Mouse (Mus musculus): ENCODE results near the gene Ispd.

The Ispd gene

DNA sequence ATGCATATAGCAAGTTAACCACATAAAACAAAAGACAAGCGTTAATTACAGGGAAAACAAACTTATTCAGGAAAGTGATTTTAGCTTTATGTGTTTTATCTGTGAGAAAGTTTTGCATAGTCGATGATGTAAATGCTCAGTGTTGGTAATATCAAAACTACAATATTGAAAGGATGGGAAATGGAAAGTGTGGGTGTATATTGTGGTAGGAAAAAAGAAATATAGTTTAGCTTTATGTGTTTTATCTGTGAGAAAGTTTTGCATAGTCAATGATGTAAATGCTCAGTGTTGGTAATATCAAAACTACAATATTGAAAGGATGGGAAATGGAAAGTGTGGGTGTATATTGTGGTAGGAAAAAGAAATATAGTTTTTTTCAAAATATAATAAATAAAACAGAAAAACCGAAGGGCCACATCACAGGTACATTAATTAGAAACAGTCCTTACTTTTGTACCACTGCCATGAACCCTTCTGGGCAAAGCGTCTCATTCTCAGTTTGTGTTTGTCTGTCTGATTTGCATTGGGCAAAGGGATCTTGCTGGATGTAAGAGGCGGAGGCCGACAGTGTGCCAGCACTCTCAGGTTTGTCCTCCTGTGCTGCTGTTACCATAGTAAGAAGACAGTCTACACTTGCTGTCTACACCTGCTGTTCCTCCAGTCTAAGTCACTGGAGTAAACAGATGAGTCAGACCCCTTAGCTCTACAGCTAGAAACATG lies 87.2 kb downstream of the Ispd start:
- no peak for DNase-seq (ENCODE audit: low spot score)

DNA sequence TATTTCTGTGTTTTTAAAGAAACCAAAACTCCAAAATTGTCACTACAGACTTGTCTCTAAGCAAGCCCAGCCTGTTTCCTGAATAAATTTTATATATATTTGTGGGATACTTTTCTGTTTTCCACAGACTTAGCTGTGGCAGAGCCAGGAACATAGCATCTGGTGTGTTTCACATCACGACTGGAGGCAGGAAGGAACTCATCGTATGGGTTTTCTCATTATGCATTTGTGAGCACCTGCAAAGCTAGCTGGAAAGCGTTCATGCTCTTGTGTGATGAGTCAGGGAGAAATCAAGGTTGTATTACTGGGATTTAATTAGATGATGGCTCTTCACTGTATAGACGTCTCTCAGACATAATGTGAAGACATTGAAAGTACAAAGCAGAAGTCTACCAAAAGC lies 90.2 kb downstream of the Ispd start:
- no peak for DNase-seq (ENCODE audit: low spot score)

DNA sequence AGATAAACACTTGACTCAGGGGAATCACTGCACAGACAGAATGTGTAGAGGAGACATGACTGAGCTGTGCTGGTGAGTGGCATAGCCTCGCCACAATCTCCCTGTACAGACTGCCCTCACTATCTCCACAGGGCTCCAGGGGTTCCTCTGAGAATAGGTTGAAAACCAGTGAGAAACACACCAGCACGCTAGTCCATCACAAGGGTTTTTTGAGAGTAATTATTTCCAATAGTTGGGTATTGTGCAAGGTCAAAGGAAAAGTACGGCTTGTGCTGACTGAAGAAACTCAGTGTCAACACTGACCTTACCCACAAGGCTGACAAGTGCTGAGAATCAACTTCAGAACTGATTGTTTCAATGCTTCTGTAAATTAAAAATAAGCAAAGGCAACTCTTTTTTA lies 92.9 kb downstream of the Ispd start:
- no peak for DNase-seq (ENCODE audit: low spot score)

DNA sequence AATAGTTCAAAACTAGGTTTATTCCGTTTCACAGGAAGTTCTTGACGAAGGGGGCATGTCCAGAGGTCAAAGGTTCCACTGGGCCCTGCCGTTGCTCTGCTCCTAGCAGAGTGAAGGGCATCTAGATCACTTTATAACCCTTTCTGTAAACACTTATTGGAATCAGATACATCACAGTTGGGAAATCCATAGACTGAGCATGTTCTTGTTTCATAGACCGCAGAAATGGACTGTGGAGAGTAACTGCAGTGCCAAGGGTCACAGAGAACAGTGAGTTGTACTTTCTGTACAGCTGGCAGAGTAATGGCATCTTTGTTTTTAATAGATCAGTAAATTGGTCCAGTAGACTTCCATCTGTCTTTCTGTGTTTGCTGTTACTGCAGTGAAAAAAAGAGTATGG lies 94.0 kb downstream of the Ispd start:
- no peak for DNase-seq (ENCODE audit: low spot score)

DNA sequence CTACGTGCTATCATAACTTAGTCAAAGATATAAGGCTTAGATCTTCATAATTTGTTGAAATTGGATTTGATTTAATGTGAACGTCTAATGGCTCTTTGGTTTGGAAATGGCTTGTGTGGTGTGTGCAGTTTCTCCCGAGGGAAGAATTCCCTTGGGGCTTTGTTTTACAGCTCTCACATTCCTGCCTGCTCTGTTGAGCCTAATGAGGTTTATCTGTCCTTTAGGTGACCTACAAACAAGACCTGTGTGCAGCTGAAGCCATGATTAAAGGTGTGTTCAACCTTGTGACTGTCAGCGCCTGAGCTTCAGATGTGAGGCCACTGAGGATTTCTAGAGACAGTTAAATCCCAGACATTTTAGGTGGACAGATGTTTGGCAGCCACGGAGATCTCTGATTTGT lies 95.2 kb downstream of the Ispd start:
- no peak for DNase-seq (ENCODE audit: low spot score)

DNA sequence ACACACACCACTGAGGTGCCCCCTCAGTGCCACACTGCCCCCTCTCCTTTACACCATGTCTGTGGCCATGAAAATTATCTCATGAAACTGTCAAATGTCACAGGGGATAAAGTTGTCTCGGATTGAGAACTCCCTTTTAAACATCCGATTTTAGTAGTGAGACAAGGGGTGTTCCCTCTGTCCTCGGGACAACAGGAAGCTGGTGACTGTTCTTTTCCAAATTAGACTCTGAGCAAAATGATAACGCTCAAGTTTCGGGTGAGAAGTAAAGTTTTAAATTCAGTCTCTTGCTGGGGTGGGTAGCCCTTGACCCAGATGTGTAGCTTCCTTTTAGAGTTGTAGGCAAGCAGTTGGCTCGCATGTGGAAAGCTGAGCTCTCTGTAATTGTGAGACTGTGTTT lies 96.3 kb downstream of the Ispd start:
- no peak for DNase-seq (ENCODE audit: low spot score)

DNA sequence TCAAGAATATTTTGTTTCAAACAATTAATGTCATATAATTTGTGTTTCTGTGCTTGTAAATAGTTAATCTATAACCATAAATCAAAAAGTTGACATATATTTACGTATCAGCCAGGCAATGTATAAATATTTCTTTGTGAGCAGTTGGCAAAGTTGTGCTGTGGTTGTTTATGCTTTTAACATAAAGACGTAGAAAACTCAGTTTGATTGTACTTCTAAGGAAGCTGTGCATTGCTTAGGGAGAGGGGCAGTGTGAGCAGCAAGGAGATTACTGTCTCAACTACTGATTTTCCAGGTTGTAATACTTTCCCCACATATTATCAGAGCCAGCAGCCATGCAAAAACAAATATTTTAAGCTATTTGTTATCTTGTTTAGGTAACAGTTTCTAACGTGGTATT lies 96.7 kb downstream of the Ispd start:
- DNase-seq (ENCODE audit: low spot score): no peak

DNA sequence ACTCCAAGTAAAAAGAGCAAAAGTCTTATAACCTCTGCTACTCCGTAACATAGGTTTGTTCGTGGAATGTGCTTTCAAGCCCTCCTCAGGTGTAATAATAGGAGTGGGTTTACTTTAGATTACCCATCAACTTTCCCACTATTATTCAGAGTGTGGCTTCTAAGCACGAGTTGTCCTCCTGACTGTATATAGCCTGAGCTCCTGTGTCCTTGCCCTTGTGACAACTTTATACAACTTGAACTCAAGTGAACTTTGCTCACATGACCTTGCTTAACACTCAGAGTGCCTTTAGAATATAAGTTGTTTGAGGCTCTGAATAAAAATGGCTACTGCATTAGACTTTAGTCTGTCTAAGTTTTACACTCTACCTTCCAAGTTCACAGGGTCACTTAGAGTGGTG lies 100.5 kb downstream of the Ispd start:
- no peak for DNase-seq (ENCODE audit: low spot score)

DNA sequence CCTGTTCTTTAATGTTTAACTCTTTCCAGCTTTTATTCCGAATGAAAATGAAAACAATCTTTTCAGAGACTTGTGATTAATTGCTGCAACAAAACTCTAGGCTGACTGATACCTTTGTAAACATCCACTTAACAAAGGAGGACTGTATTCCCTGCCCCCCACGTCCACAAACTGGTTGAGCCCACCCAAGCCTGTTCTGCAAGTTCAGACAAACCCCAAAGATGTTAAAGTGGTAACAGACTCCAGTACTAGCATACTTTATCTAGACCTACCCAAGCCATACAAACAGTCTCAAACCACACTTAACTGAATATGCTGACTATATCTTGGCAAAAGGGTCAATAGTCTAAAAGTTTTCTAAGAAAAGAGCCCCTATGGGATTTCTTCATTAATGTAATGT lies 102.1 kb downstream of the Ispd start:
- DNase-seq (ENCODE audit: low spot score): no peak

DNA sequence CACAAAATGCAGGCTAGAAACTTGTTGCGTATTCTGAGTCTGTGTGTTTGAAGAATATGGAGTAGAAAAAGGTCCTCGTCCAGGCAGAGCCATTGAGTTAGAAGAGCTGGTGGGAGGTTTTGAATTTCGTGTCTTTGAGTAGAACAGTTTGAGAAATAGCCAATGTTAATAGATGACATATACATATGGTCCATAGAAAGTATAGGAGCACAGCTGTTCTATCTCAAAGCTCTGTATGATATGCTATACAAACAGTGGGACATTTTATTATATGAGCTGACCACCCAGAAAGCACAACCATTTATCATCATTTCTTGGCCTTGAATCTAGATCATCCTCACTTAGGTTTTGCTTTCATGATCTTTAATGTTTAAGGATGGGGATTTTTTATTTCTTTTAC lies 116.3 kb downstream of the Ispd start:
- DNase-seq (ENCODE audit: low spot score): no peak

DNA sequence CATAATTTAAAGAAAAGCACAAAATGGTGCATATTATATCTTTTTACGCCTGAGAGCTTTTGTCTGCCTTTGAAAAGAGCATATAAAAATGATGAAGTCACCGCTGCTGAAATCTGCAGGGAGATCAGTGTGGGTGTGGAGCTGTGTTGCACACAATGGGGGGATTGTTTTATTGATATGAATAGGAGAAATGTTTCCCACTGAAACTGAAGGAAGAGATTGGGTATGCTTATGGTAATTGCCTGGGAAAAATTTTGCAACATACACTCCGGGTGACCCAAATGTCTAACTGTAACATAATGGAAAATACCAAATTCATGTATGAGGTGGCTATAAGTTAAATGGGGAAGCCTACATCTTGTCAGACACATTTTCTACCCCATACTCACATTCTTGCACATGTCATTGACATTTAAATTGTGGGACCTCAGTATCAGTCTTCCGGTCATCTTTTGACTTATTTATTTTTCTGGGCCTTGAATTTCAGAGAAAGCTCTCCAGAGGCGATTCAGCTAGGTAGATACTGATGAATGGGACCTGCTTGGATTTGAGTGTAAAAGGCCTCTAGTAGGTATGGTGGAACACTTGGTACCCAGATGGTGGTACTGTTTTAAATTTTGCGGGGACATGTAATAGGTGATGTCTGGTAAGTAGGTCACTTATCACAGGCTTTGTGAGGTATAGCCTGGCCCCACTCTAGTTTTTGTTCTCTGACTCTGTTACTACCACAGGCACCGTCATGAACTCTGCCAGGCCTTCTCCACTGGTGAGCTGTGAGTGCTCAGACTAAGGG lies 126.1 kb downstream of the Ispd start:
- DNase-seq (ENCODE audit: low spot score): no peak

DNA sequence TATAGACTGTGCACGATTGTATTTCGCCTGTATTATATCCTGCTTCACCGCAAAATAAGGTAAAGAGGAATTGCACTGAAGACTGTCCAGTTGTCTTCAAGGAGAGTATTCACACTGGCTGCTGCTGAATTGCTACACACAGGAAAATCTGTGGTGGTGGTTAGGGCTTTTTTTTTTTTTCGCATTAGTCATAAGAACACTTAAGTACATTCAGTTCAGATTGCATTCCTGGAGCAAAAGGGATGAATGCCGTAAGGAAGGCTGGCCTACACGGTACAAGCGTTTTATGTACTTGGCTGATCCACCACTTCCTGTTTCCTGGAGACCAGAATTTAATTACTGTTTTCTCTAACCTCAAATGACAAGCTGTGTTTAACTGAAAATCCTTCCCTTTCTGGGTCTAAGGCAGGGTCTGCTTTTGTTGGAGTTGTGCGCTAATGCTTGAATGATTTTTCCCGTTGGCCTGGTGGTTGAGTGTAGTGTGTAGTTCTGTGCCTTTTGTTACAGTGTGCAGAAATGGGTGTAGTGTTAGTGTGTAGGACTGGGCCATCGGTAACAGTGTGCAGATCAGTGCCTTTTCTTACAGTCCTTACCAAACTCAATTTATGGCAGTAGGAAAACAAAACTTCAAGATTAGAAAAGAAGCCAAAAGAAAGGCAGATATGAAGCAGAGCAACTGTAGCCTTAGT lies 128.8 kb downstream of the Ispd start:
- no peak for DNase-seq (ENCODE audit: low spot score)

DNA sequence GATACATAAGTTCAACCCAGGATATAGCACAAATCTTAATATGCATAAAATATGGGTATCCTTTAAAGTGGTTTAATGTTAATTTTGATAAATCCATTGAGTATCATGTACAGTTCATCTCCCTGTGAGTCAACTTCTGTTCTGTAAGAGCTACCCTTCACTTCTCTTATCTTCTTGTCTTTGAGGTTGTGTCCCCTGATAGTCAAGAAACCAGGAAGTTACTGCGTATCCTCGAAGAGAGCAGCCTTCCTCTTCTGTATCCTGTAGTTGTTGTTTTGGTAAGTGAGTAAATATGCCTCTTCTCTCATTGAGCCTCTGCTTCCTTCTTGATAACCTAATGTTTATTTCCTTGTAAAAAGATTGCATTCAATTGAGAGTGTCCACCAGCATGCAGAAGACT lies 140.5 kb downstream of the Ispd start:
- DNase-seq (ENCODE audit: low spot score): peak; percentile 1

DNA sequence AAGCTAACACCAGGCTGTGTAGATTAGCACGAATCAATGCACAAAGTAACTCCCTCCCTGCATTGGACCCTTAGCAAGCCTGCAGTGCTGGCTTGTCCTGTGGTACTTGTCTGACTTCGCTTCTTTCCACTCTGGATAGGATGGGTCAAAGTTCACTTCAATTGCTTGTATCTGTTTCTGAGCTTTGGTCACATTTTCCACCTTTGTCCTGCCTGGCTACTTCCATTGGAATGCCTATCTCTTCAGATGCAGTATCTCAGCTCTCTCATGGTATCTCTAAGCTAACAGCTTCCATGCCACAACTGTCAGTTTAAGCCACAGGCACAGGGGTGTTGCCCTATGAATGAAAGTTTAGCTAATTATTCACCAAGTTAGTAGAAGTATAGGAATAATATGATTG lies 142.3 kb downstream of the Ispd start:
- DNase-seq (ENCODE audit: low spot score): no peak

DNA sequence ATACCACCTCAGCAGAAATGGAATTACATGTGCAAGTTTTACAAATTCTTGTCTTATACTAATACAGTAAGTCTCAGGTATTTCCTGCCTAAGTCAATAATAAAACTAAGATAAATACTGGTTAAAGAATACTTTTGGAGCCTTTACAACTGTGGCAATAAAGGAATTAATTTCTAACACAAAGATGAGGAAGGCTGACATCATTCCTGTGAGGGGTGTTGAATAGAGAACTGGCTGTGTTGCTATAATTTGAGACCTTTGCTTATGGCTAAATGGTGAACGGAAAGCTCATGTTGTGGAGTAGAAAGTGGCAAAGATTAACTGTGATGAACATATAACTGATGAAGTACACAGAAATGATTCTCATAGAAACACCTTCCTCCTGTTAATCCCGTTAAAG lies 149.7 kb downstream of the Ispd start:
- no peak for DNase-seq (ENCODE audit: low spot score)

DNA sequence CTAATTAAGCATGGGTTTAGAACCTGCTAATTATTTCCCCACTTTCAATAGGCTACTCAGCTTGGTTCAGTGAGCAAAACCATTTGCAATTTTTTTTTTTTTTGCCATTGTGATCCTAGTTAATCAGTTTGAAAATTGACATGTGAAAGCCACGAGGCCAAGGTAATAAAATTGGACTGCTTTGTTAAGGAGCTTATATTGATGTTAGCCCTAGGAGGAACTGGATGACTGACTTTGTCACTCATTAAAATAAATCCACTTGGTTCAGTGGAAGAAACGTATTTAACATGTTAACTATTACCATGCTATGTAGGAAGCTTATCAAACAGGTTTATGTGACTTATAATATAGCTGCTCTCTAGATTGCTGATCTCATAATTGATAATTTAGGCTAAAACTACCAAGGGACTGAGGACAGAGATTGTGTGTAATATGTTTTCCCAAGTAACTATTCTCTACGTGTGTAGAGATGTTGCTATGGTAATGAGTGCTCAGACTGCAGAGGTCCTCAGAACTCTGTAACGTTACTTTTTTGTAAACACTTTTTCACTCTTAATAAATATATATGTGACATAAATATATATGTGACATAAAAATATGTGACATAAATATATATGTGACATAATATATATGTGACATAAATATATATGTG lies 150.3 kb downstream of the Ispd start:
- no peak for DNase-seq (ENCODE audit: low spot score)

DNA sequence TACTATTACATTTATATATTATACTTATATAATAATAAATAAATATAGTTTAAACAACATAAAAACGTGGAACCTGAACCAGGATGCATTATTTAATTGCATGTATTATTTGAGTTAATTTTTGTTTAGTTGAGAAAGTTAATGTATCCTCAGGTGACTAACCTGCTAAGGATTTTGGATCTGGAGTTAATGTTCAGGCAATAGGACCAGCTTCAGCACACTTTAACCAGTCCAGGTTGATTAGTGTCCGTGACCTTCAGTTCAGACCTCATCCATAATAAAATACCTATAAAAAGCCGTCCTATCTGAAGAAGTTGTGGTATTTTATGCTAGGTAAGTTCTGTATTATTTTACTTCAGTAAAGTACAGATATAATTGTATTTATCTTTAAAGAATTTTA lies 151.3 kb downstream of the Ispd start:
- DNase-seq (ENCODE audit: low spot score): no peak

DNA sequence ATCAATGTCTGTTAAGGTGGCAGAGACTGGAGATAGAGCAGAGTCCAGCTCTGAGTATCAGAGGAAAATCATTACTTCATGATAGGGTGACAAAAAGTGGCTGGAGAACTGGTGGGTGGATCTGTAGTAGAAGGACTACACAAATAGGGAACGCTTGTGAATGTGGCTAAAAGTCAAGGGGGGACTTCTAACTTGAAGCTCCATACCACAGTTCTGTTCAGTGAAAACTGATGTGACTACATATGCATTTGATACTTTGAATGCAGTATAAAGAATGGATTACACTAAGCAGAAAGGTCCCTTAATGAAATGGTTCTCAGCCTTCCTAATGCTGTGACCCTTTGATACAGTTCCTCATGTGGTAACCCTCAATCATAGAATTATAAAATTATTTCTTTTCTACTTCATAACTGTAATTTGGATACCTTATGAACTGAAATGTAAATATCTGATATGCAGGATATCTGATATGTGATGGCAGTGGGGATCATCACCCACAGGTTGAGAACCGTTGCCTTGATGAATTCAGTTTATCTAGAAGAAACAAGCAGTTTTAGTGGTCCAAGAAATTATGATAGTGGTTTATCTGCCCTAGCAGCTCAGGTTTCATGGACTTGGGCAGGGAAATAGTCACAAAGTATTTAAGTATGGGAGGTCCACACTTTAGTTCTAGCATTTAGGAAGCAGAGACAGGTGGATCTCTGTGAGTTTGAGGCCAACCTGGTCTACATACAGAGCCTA lies 152.1 kb downstream of the Ispd start:
- no peak for DNase-seq (ENCODE audit: low spot score)

DNA sequence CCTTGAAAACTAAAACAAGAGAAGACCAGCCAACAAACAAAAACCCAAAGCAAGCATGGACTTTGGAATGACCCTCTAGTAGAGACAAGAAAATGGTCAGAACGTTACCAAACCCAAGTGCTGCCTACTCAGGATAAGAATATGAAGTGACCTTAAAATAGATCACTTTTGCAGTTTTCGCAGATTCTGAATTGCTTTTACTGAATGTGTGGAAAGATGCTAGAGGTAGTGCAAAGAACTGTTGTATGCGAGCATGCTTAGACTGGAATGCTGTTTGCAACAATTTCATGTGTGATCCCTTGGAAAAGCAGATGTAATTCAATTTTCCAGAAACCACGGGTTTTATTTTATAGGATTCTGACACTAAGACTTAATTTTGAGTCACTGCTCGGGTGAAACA lies 153.3 kb downstream of the Ispd start:
- no peak for DNase-seq (ENCODE audit: low spot score)

DNA sequence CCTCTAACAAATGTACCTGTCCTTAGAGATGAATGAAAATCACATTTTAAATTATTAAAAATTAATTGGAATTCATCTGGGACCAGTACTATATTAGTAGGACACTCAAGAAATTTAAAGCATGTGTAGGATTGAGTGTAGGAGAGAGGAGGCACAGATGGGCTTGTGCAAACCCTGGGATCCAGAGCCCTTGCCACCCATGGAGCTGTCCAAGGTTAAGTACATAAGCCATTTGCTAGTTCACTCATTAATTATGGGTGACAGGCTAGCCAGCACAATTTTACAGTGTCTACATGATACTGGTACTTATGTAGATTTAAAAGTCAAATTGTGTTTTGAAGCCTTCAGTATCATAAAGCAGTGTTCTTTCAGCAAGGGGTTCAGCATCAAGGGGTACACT lies 164.1 kb downstream of the Ispd start:
- DNase-seq (ENCODE audit: low spot score): no peak

DNA sequence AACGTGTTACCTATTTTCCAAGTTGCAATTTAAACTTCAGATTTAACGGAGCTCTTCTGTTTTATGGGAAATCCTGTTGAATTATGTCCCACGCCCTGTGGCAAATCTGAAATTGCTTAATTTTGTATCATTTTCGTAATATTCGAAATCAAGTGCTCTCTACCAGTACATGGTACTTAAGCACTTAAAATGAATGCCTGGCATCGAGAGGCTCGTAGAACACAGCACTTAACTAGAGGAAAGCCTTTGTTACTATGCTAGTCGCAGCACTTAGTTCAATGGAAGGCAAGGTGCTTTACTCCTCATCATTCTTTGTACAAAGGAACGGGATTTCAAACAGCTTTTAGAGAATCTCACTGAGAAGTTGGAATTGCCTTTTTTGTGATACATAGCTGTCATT lies 168.2 kb downstream of the Ispd start:
- DNase-seq (ENCODE audit: low spot score): peak; percentile 2

DNA sequence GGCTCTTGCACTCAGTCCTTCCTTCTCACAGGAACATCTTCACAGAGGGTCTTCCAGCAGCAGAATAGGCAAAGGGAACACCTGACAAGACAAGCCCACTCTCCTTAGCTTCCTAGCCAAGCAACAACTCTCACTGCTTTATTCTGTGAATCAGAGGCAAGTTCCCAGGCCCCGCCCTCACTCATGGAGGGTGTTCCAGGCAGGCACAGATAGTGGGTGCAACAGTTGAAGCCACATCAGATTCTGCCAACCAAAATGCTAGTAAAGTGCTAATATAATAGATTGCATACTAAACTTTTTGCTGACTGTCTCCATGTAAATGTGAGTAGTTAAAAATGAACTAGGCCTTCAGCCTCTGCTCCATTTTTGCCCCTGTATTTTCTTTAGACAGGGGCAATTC lies 173.4 kb downstream of the Ispd start:
- no peak for DNase-seq (ENCODE audit: low spot score)
